Mouse (Mus musculus) midbrain, embryonic 12.5 days (tissue): Measurements from ENCODE around the gene Tars2. TPM values are rescaled to one million over a fixed set of nuclear protein-coding genes. Genes with fewer than 3 reads are reported as not detected.
"Not testable (repeated sequence)": the region's sequence is repeated elsewhere in the genome, so short reads cannot be mapped to it uniquely, and the experiment has no call there.

Source experiments
- ATAC-seq: fragments of 200-750 bp; cut with Nextera tagmentation; 2 replicates; pipeline ENCODE4 v1.8.0; 2017; ENCODE audit warnings: low read depth, moderate TSS enrichment, moderate library complexity; ENCODE audit not compliant: low FRiP score
- H3K27ac ChIP-seq: fragments of 300-500 bp; sonication (generic); replicated peaks from 2 replicates; pipeline ENCODE4 v1.5.1; 2016; ENCODE audit warnings: mild to moderate bottlenecking
- H3K27me3 ChIP-seq: fragments of 300-500 bp; sonication (generic); 2 replicates; pipeline ENCODE4 v1.6.1; 2016; ENCODE audit warnings: mild to moderate bottlenecking
- H3K36me3 ChIP-seq: fragments of 300-500 bp; sonication (generic); 2 replicates; pipeline ENCODE4 v1.6.1; 2016
- H3K4me1 ChIP-seq: fragments of 300-500 bp; sonication (generic); 2 replicates; pipeline ENCODE4 v1.6.1; 2016
- H3K4me2 ChIP-seq: fragments of 300-500 bp; sonication (generic); replicated peaks from 2 replicates; pipeline ENCODE4 v1.6.1; 2016; ENCODE audit warnings: mild to moderate bottlenecking, moderate library complexity
- H3K4me3 ChIP-seq: fragments of 300-500 bp; sonication (generic); 2 replicates; pipeline ENCODE4 v1.5.1; 2016; ENCODE audit warnings: mild to moderate bottlenecking
- H3K9ac ChIP-seq: fragments of 300-500 bp; sonication (generic); replicated peaks from 2 replicates; pipeline ENCODE4 v1.6.1; 2016; ENCODE audit warnings: mild to moderate bottlenecking, moderate library complexity
- H3K9me3 ChIP-seq: fragments of 300-500 bp; sonication (generic); 2 replicates; pipeline ENCODE4 v1.6.1; 2016; ENCODE audit warnings: mild to moderate bottlenecking
- WGBS: fragments of 180-500 bp; shearing (Covaris S2); methylation state at CpG from one replicate; pipeline ENCODE4 v1.1.7; 2016; 5-methylcytosine and 5-hydroxymethylcytosine counted together
- microRNA-seq: library from miRNA; unstranded; fragments of <30 nt; microRNA quantifications from one replicate; pipeline ENCODE4, GENCODE M21; 2017
- polyA plus RNA-seq: library from polyadenylated mRNA; unstranded; fragments of >200 nt; fragmentation: Nextera tagmentation; extraction: Ambion mirVana; gene quantifications from 2 replicates; pipeline ENCODE4 v1.2.1, GENCODE M21; 2016

Tars2 gene
- polyA plus RNA-seq, 1 experiment from 2014 or later, result 52.3 TPM

- not testable (repeated sequence) for H3K4me3 ChIP-seq, H3K4me2 ChIP-seq, H3K36me3 ChIP-seq, H3K9ac ChIP-seq, H3K27ac ChIP-seq, H3K9me3 ChIP-seq, ATAC-seq
- Histone ChIP-seq H3K27me3 (peaks cover 22% of the 10 kb centered on the region), H3K4me1 (peaks cover 23% of the 10 kb centered on the region)
- 96% methylated on average over 2 of the region's 2 CpGs for WGBS
Observed at GRCm38 (mm10) chr3:95690552-95690951, 69.5 kb downstream of the Tars2 start.

Small RNAs within 50 kb of the gene (microRNA-seq; reads per million reads assigned to microRNA genes)
- gene Mir7014, result not detected

Other genes with a start within 250 kb of the Tars2 start
- gene Ctss, start 233.4 kb downstream of the Tars2 start, polyA plus RNA-seq, result 10.0 and 10.1 TPM in 2 replicates
- gene Hormad1, start 200.5 kb downstream of the Tars2 start, polyA plus RNA-seq, result not detected in 2 replicates
- gene Golph3l, start 171.3 kb downstream of the Tars2 start, polyA plus RNA-seq, result 37.8 and 38.6 TPM in 2 replicates
- gene Ensa, start 135.2 kb downstream of the Tars2 start, polyA plus RNA-seq, result 100 and 106 TPM in 2 replicates
- gene Mcl1, start 101.4 kb downstream of the Tars2 start, polyA plus RNA-seq, result 74.3 and 88.9 TPM in 2 replicates
- 1.3 and 1.5 TPM in 2 replicates for gene Adamtsl4, start 72.3 kb downstream of the Tars2 start, polyA plus RNA-seq
- 12.8 and 14.2 TPM in 2 replicates for gene Ecm1, start 20.6 kb downstream of the Tars2 start, polyA plus RNA-seq
- gene Rprd2, start 58.7 kb upstream of the Tars2 start, polyA plus RNA-seq, result 29.2 and 29.4 TPM in 2 replicates
- 55.8 and 61.1 TPM in 2 replicates for gene Prpf3, start 95.7 kb upstream of the Tars2 start, polyA plus RNA-seq
- gene Mrps21, start 111.3 kb upstream of the Tars2 start, polyA plus RNA-seq, result 341 and 343 TPM in 2 replicates
- gene Ciart, start 122.0 kb upstream of the Tars2 start, polyA plus RNA-seq, result 3.9 and 4.7 TPM in 2 replicates
- 10.2 and 12.4 TPM in 2 replicates for gene BC028528, start 131.8 kb upstream of the Tars2 start, polyA plus RNA-seq
- 29.7 and 33.8 TPM in 2 replicates for gene Aph1a, start 133.8 kb upstream of the Tars2 start, polyA plus RNA-seq
- gene Car14, start 144.5 kb upstream of the Tars2 start, polyA plus RNA-seq, result 19.2 and 19.5 TPM in 2 replicates
- 328 and 374 TPM in 2 replicates for gene Anp32e, start 169.0 kb upstream of the Tars2 start, polyA plus RNA-seq
- gene Plekho1, start 235.8 kb upstream of the Tars2 start, polyA plus RNA-seq, result 80.1 and 82.5 TPM in 2 replicates